Mouse (Mus musculus): Measurements from ENCODE around the gene Ccdc6.

DNA sequence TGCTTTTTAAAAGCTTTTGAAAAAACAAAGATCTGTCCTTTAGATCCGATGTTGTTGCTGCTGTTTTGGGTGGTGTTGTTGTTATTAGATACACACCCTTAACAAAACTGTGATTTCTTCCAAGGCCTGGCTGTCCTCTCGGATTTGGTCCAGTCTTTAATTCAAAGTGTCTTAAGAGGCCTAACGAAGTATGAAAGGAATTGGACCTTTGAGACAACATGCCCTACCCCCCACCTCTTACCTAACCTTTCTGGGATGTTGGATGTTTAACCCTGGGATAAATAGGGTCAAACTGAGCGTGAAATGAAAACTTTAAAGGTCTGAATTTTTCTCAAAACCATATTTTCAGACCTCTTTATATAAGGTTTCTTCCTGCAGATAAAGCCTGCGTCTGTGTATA, 124.0 kb downstream of the Ccdc6 start:
- TF ChIP-seq TAL1 (IDR thresholded peaks at IDR 0.05; ENCODE audit: low read length) (no peak), GATA1 (IDR thresholded peaks at IDR 0.05; ENCODE audit: low read length) (no peak)

Data from erythroblast, embryonic 14.5 days (primary cell).